Mouse (Mus musculus): ENCODE results near the gene Klra5.
"Not testable (repeated sequence)": the region's sequence is repeated elsewhere in the genome, so short reads cannot be mapped to it uniquely, and the experiment has no call there.

Gene Klra5

DNA sequence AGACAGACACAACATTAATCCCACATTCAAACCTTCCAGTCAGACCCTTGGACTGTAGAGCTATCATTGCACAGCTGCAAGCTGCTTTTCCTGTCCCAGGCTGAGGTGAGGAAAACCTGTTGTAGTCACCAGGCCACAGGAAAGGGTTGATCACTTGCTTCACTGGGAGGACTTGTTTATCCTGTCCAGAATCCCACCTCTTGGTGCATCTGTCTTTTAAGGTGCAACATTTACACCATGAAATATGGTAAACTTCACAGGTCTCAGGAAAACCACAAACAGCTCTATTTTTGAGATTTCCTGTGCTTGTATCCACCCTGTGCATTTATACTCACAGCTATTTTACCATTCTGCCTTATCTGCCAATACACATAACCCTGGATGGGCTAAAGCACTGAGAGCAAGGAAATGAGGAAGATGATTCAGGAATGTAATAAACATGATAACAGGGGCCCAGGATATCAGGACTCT lies at the start of gene Klra5:
Klra5 (minus strand) TSS at position 175 of the 471 bp plus-strand sequence.
- DNase-seq (ENCODE audit: low spot score in 2 of 2), result not testable (repeated sequence)

GRCm38 (mm10) chr6:129916996-129917395 lies 454 bp downstream of the Klra5 start:
- DNase-seq (ENCODE audit: low spot score in 2 of 2), result no peak

DNA sequence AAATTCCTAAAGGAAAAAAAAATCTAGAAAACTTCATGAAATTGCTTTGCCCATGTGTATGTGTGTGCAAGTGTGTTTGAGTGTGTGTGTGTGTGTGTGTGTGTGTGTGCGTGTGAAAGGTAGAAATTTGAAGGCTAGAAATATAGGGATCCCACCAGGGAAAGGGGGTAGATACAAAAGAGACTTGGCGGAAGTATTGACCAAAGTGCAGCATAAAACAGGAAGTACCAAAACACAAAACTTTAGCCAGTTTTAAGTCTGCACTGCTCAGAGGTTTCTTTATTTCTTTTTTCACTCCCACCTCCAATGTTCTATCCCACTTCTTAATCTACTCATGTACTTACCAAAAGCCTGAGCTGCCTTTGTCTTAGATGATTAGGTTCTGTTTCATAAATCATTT lies 34.9 kb downstream of the Klra5 start:
- DNase-seq (ENCODE audit: low spot score in 2 of 2), result no peak

- no peak for DNase-seq (ENCODE audit: low spot score in 2 of 2)
Measured at GRCm38 (mm10) chr6:129876549-129876948, 40.9 kb downstream of the Klra5 start, which contains the start of gene Klra17. TSS of gene Klra17 (minus strand) at chr6:129876672.

- not testable (repeated sequence) for DNase-seq (ENCODE audit: low spot score in 2 of 2)
Measured at GRCm38 (mm10) chr6:129862349-129862748, 55.1 kb downstream of the Klra5 start, which contains the start of gene Gm17631. TSS of gene Gm17631 (plus strand) at chr6:129862649.

Data from thymus, postnatal 10 days (tissue).